Mouse (Mus musculus): ENCODE results near the gene Il33. TPM values are rescaled to one million over a fixed set of nuclear protein-coding genes. Genes with fewer than 3 reads are reported as not detected.

The Il33 gene
- not detected in 2 replicates for polyA plus RNA-seq (2012)

- Histone ChIP-seq H3K9me3 (ENCODE audit: control insufficient read depth, low read length) (no peaks in the 10 kb centered on the region), H3K27me3 (ENCODE audit: control insufficient read depth) (no peaks in the 10 kb centered on the region), H3K4me3 (replicated peaks) (no peak within 1 kb of the TSS), H3K4me1 (ENCODE audit: control insufficient read depth) (no peaks in the 10 kb centered on the region), H3K36me3 (ENCODE audit: control insufficient read depth) (no peaks in the 10 kb centered on the region)
- TF ChIP-seq TAL1 (IDR thresholded peaks at IDR 0.05; ENCODE audit: low read length) (no peak), GATA1 (IDR thresholded peaks at IDR 0.05; ENCODE audit: low read length) (no peak)
These were observed at the start of gene Il33 for GRCm38 (mm10) chr19:29924638-29925258. TSS of gene Il33 (plus strand) at chr19:29925114.

GRCm38 (mm10) chr19:29877422-29878291, 47.3 kb upstream of the Il33 start:
- Histone ChIP-seq H3K4me1 (ENCODE audit: control insufficient read depth) (no peaks in the 10 kb centered on the region), H3K36me3 (ENCODE audit: control insufficient read depth) (no peaks in the 10 kb centered on the region), H3K9me3 (ENCODE audit: control insufficient read depth, low read length) (no peaks in the 10 kb centered on the region), H3K4me3 (replicated peaks) (no peak overlapping the region), H3K27me3 (ENCODE audit: control insufficient read depth) (no peaks in the 10 kb centered on the region)
- TF ChIP-seq TAL1 (IDR thresholded peaks at IDR 0.05; ENCODE audit: low read length), result no peak
- no peak for TF ChIP-seq GATA1 (IDR thresholded peaks at IDR 0.05; ENCODE audit: low read length)

- no peak for TF ChIP-seq GATA1 (IDR thresholded peaks at IDR 0.05; ENCODE audit: low read length)
- TF ChIP-seq TAL1 (IDR thresholded peaks at IDR 0.05; ENCODE audit: low read length), result no peak
- H3K4me3 ChIP-seq (replicated peaks), result no peak overlapping the region
- no peaks in the 10 kb centered on the region for H3K4me1 ChIP-seq (ENCODE audit: control insufficient read depth)
- no peaks in the 10 kb centered on the region for H3K27me3 ChIP-seq (ENCODE audit: control insufficient read depth)
- H3K9me3 ChIP-seq (ENCODE audit: control insufficient read depth, low read length), result no peaks in the 10 kb centered on the region
- H3K36me3 ChIP-seq (ENCODE audit: control insufficient read depth), result no peaks in the 10 kb centered on the region
These were observed 45.9 kb upstream of the Il33 start for GRCm38 (mm10) chr19:29878896-29879504.

- H3K36me3 ChIP-seq (ENCODE audit: control insufficient read depth), result no peaks in the 10 kb centered on the region
- no peak overlapping the region for H3K4me3 ChIP-seq (replicated peaks)
- H3K27me3 ChIP-seq (ENCODE audit: control insufficient read depth), result no peaks in the 10 kb centered on the region
- H3K9me3 ChIP-seq (ENCODE audit: control insufficient read depth, low read length), result no peaks in the 10 kb centered on the region
- no peak for TF ChIP-seq GATA1 (IDR thresholded peaks at IDR 0.05; ENCODE audit: low read length)
- TF ChIP-seq TAL1 (IDR thresholded peaks at IDR 0.05; ENCODE audit: low read length), result no peak
- no peaks in the 10 kb centered on the region for H3K4me1 ChIP-seq (ENCODE audit: control insufficient read depth)
These were observed 44.0 kb upstream of the Il33 start for GRCm38 (mm10) chr19:29880918-29881317.

DNA sequence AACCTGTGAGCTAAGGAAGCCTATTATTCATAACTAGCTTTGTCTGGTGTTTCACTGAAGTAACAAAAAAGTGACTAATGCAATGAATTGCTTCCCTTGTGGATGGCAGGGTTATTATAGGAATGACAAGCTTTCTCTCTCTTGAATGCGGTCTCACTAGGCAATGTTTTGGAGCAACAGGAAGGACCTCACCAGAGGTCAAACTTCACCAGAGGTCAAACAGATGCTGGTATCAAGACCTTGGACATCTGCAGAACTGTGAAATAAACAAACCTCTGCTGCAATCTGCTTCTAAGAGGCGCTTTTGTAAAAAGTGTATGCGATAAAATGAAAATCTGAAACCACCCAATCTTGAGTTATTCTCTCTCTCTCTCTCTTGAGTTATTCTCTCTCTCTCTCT, 42.2 kb upstream of the Il33 start:
- Histone ChIP-seq H3K27me3 (ENCODE audit: control insufficient read depth) (no peaks in the 10 kb centered on the region), H3K36me3 (ENCODE audit: control insufficient read depth) (no peaks in the 10 kb centered on the region), H3K9me3 (ENCODE audit: control insufficient read depth, low read length) (no peaks in the 10 kb centered on the region), H3K4me1 (ENCODE audit: control insufficient read depth) (no peaks in the 10 kb centered on the region), H3K4me3 (replicated peaks) (no peak overlapping the region)
- no peak for TF ChIP-seq TAL1 (IDR thresholded peaks at IDR 0.05; ENCODE audit: low read length)
- no peak for TF ChIP-seq GATA1 (IDR thresholded peaks at IDR 0.05; ENCODE audit: low read length)

- H3K9me3 ChIP-seq (ENCODE audit: control insufficient read depth, low read length), result no peaks in the 10 kb centered on the region
- H3K27me3 ChIP-seq (ENCODE audit: control insufficient read depth), result no peaks in the 10 kb centered on the region
- TF ChIP-seq TAL1 (IDR thresholded peaks at IDR 0.05; ENCODE audit: low read length), result no peak
- TF ChIP-seq GATA1 (IDR thresholded peaks at IDR 0.05; ENCODE audit: low read length), result no peak
These were observed 39.4 kb upstream of the Il33 start for GRCm38 (mm10) chr19:29885548-29885947.

DNA sequence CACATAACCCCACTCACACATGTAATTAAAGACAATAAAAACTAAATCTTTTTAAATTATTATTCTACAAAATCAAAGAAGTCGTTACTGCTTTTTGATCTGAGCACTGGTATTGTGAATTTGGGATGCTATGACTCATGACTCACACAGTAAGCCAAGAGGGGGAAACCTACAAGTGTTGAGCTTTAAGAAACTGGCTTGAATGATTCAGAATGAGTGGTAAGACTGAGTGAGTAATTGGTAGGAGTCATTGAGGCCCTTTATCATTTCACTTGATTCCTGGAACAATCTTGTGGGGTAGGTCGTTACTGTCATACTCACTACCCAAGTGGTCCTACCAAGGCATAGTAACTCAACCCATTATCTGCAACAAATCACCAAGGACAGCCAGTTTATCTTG, 37.4 kb upstream of the Il33 start:
- no peak overlapping the region for H3K4me3 ChIP-seq (replicated peaks)
- no peaks in the 10 kb centered on the region for H3K36me3 ChIP-seq (ENCODE audit: control insufficient read depth)
- H3K27me3 ChIP-seq (ENCODE audit: control insufficient read depth), result no peaks in the 10 kb centered on the region
- no peaks in the 10 kb centered on the region for H3K4me1 ChIP-seq (ENCODE audit: control insufficient read depth)
- H3K9me3 ChIP-seq (ENCODE audit: control insufficient read depth, low read length), result no peaks in the 10 kb centered on the region
- TF ChIP-seq GATA1 (IDR thresholded peaks at IDR 0.05; ENCODE audit: low read length) (no peak), TAL1 (IDR thresholded peaks at IDR 0.05; ENCODE audit: low read length) (no peak)

More at GRCm38 (mm10) chr19:29885548-29885947, 39.4 kb upstream of the Il33 start:
- H3K4me1 ChIP-seq (ENCODE audit: control insufficient read depth), result no peaks in the 10 kb centered on the region
- no peaks in the 10 kb centered on the region for H3K36me3 ChIP-seq (ENCODE audit: control insufficient read depth)
- no peak overlapping the region for H3K4me3 ChIP-seq (replicated peaks)

- TF ChIP-seq TAL1 (IDR thresholded peaks at IDR 0.05; ENCODE audit: low read length) (no peak), GATA1 (IDR thresholded peaks at IDR 0.05; ENCODE audit: low read length) (no peak)
- Histone ChIP-seq H3K4me1 (ENCODE audit: control insufficient read depth) (no peaks in the 10 kb centered on the region), H3K9me3 (ENCODE audit: control insufficient read depth, low read length) (no peaks in the 10 kb centered on the region), H3K27me3 (ENCODE audit: control insufficient read depth) (no peaks in the 10 kb centered on the region), H3K4me3 (replicated peaks) (no peak overlapping the region), H3K36me3 (ENCODE audit: control insufficient read depth) (no peaks in the 10 kb centered on the region)
These were observed 36.0 kb upstream of the Il33 start for GRCm38 (mm10) chr19:29888946-29889345.

- no peaks in the 10 kb centered on the region for H3K36me3 ChIP-seq (ENCODE audit: control insufficient read depth)
- H3K27me3 ChIP-seq (ENCODE audit: control insufficient read depth), result no peaks in the 10 kb centered on the region
These were observed 32.9 kb upstream of the Il33 start for GRCm38 (mm10) chr19:29891981-29892380.

More at GRCm38 (mm10) chr19:29891981-29892380, 32.9 kb upstream of the Il33 start:
- Histone ChIP-seq H3K4me3 (replicated peaks) (no peak overlapping the region), H3K4me1 (ENCODE audit: control insufficient read depth) (no peaks in the 10 kb centered on the region), H3K9me3 (ENCODE audit: control insufficient read depth, low read length) (no peaks in the 10 kb centered on the region)
- TF ChIP-seq GATA1 (IDR thresholded peaks at IDR 0.05; ENCODE audit: low read length) (no peak), TAL1 (IDR thresholded peaks at IDR 0.05; ENCODE audit: low read length) (no peak)
